Mouse (Mus musculus): ENCODE data around the gene Psenen.
A peak's percentile ranks its signal among the peaks of the same experiment; 100 is the strongest.

Gene Psenen

DNA sequence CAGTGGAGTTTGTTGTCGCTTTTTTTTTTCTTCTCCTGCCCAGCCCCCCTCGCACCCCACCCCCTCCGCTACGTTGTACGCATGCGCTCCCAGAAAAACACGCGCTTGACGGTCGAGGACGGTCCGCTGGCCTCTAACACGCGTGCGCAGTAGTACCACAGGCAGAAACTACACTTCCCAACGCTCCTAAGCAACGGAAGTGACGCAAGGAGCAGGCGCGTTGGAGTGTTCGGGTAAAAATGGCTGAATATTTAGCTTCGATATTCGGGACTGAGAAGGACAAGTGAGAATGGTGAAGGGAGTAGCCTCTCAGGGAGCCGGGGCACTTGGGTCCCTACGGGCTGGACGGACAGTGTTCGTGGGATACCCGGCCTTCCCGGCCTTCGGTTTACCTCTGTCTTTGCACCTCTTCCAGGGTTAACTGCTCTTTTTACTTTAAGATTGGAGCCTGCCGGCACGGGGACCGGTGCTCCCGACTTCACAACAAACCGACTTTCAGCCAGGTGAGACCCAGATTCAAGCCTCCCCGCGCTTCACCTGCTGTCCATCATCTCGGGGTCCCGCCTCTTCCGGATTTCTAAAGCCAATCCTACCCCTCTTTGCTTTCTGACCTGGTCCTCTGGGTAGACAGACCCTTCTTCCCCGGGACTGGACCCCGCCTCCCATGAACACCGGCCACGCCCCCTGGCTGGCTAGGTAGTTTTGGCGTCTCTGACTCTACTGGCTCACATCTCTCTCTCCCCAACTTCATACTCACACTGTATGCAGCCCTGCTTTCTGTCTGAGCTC lies at the start of gene Psenen, which contains the start of the genes U2af1l4 and Gm49396:
TSS of gene Psenen (minus strand) at position 511 of the 789 bp plus-strand sequence.
TSS of gene U2af1l4 (plus strand) at position 185 of the 789 bp plus-strand sequence.
TSS of gene Gm49396 (plus strand) at position 228 of the 789 bp plus-strand sequence.
- DNase-seq (ENCODE audit: low spot score), result peak; percentile 93

DNA sequence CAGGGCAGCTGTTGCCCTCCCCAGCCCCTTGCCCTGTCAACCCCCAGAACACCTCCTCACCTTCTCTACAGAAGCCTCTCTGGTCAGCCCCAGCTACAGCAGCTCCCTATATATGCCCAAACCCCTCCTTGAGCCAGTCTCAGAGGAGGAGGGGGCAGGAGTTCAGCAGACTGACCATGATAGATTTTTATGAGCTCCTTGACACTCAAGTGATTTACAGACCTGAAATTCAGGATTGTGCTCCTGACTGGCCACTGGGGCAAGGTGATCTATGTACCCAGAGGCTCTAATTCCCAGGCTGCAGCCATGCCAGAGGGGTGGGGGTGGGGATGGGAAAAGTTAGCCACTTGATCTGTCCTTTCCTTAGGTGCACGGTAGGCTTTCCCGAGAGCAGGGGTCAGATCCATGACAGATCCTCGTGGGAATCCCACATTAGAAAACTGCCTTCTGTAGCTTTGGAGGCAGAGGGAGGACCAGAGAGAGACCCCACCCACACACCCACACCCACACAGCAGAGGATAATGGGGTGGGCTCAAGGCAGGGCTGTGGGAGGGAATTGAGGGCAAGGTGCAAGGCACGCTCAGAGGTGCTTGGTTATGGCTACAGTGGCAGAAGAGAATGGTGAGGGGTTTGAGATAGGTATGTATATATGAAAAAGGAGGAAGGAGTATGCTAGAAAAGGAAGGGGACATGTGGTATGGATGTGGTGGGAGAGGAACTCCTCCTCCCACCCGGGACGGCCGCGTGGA lies 49.4 kb upstream of the Psenen start, which contains the start of gene Upk1a:
TSS of gene Upk1a (minus strand) at position 194 of the 749 bp plus-strand sequence.
- no peak for DNase-seq (ENCODE audit: low spot score)

GRCm38 (mm10) chr7:30610043-30610442 lies 46.6 kb upstream of the Psenen start:
- DNase-seq (ENCODE audit: low spot score), result no peak

DNA sequence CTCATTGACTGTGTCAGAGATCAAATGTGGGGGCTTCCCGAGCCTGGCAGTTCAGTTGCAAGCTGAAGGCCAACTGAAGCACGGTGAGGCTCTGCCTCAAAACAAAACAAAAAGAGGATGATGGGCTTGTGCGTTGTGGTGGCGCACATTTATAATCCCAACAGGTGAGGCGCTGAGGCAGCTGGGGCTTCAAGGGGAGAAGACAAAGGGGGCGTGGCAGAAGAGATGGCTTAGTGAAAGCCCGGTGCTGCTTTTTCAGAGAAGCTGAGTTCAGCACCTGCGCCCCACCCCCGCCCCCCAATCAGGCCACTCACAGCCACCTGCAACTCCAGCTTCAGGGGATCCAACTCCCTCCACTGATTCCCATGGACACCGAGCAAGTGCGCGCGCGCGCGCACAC lies 45.0 kb upstream of the Psenen start:
- DNase-seq (ENCODE audit: low spot score), result no peak

DNA sequence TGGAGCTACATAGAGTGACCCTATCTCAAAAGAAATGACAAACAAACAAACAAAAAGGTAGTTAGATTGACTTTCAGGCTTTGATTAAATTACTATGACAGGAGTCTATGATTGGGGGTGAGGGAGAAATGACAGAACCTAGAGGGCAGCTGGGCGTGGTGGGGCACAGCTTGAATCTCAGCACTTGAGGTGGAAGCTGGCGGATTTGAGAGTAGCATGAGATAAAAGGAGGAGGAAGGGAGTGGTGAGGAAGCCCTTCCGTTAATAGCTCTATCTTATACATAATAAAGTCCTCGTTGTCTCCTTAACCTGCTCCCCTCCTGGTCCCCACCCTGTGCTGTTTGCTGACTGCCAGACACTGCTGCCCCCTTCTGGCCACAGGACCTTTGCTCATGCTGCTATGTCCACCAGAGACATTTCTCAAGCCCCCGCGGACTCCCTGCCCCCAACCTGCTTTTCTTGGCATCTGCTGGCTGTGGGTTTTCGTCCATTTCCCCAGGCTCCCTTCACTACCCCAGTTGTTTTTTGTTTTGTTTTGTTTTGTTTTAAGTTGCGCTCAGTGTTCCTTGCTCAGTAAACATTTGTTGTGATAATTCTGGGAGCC lies 44.4 kb upstream of the Psenen start:
- DNase-seq (ENCODE audit: low spot score), result peak; percentile 49

GRCm38 (mm10) chr7:30604944-30605343 lies 41.5 kb upstream of the Psenen start:
- DNase-seq (ENCODE audit: low spot score), result no peak

DNA sequence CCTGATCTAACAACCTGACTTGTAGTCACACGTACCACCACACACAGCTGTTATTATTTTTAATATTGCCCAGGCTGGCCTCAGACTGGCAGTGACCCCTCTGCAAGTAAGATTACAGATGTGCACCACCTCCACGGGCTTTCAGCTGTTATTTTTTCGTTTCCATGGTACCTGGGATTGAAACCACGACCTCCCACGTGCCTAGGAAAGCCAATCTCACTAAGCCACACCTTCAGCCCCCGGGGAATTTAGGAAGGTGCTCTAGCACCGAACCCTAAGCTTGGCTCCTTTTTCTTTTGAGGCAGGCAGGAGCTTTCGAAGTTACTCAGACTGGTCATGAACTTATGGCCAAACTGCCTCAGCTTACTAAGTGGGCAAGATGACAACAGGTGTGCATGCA lies 41.0 kb upstream of the Psenen start:
- DNase-seq (ENCODE audit: low spot score), result no peak

DNA sequence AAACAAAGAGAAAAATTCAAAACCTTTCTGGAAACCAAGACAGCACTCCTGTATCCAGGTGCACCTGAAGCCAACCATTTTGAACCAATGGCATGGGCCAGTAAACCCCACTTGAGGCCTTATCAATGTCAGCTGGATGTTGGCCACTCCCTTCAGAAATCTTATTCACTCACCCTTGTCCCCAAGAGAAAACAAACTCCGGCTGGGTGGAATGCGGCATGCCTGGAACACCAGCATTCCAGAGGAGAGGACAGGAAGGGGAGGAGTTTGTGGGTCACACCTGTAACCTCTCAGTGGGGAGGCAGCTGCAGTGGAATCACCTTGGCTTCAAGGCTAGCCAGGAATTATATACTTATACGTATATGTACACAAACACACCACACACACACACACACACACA lies 39.2 kb upstream of the Psenen start:
- no peak for DNase-seq (ENCODE audit: low spot score)

GRCm38 (mm10) chr7:30600651-30601050 lies 37.2 kb upstream of the Psenen start:
- no peak for DNase-seq (ENCODE audit: low spot score)

- peak; percentile 83 for DNase-seq (ENCODE audit: low spot score)
These were observed 36.5 kb upstream of the Psenen start for GRCm38 (mm10) chr7:30599933-30600353.

- DNase-seq (ENCODE audit: low spot score), result no peak
These were observed 35.4 kb upstream of the Psenen start, which contains the start of gene Zbtb32 for GRCm38 (mm10) chr7:30598786-30599185. Zbtb32 (minus strand) TSS chr7:30598909.

GRCm38 (mm10) chr7:30596811-30597210 lies 33.4 kb upstream of the Psenen start:
- no peak for DNase-seq (ENCODE audit: low spot score)

DNA sequence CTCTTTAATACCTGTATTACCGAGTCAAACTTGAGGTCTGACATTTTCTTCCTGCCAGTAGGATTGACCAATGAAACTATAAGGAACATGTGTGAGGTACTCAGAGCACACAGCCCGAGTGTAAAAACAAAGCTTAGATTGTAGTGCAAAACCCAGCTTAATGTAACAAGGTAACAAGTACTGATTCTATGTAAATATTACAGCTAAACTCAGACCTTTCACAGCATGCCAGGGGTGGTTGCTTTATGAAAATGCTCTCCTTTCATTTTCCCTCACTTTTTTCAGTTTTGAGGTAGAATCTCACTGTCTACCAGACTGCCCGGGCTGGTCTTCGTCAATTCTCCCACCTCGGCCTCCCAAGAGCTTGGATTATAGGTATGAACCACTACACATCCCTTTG lies 32.7 kb upstream of the Psenen start:
- no peak for DNase-seq (ENCODE audit: low spot score)

DNA sequence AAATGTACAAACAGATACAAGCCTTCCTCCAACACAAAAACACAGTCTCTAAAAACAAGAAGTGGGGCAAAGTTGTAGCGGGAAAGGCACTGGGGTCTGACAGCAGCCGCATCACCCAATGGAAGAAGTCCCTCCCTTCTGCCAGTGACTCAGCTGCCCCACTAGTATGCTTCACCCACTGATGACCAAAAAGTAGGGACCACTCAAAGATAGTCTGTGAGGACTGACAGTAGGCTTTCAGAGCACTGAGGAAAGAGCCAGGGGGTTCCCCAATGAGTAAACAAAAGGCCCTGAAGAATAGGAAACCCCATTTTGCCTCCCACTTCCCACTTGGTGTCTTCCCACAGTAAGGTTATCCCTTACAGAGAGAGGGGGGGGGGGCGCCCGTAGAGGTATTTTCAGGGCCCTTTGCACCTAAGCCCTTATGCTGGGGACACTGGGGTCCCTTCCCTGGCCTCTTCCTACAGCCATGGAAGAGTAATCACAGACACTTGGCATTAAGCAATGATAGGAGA lies 31.1 kb upstream of the Psenen start:
- no peak for DNase-seq (ENCODE audit: low spot score)

DNA sequence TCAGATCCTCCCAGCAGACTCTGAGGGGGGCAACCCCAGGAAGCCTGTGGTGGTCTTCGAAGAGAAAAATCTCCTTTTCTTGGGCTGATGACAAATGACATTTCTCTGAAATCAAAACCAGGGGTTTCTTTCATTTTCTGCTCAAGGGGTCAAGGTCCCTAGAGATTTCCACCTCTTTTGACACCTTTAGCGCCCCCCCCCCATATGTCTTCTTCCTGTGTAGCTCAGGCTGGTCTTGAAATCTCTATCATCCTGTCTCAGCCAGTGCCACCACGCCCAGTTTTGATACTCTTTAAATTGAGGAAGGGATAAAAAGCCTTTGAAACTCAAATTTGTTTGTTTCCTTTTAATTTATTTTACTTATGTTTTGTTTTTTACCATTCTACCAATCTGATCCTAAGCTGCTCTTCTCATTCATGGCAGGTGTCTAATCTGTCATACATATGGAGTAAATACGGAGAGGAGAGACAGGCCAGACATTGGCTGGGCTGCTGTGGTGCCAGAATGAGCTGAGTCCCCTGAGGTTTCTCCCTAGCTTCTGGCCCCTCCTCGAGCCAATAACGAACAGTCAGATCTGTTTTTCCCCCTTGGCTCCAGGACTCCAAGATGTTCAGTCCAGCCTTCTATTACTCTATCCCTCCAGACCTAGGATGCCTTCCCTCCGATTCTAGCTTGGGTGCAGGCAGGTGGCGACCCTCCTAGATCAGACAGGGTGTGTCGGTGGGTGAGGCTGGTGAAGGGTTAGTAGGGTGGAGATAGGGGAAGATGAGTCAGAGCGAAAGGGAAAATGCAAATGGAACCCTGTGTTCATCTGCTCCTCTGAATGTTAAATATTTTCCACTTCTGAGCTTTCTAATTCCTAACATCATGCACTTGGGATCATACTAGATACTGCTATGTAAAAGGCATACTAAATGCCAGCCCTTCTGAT lies 30.4 kb upstream of the Psenen start:
- DNase-seq (ENCODE audit: low spot score), result no peak

- no peak for DNase-seq (ENCODE audit: low spot score)
These were observed 29.5 kb upstream of the Psenen start for GRCm38 (mm10) chr7:30592772-30593423.

DNA sequence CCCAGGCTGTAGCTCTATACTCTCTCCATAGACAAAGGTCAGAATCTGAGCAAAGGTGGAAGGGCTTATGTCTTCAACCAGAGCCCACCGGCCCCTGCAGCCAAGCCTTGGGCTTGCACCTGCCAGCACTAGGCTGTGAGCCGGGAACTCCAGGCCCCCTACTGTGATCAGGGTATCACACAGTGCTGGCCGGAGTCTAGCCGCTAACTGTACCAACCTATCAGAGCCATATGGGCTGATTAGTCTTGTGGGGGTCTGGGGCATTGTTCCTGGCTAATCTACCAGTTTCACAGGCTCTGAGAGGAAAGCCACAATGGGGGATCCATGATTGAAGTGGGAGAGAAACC lies 28.2 kb upstream of the Psenen start:
- DNase-seq (ENCODE audit: low spot score), result no peak

- DNase-seq (ENCODE audit: low spot score), result no peak
These were observed 27.6 kb upstream of the Psenen start for GRCm38 (mm10) chr7:30590927-30591604.

- DNase-seq (ENCODE audit: low spot score), result peak; percentile 83
These were observed 26.2 kb upstream of the Psenen start for GRCm38 (mm10) chr7:30589435-30590301.

All from ovary, postnatal 36 days (tissue).